Mouse (Mus musculus): ENCODE measurements around the gene Rplp1.

GRCm38 (mm10) chr9:61889855-61890254, 24.5 kb downstream of the Rplp1 start:
- TF ChIP-seq POLR2A (IDR thresholded peaks at IDR 0.05; ENCODE audit: control insufficient read depth, extremely low read depth, insufficient read depth, low read length, poor library complexity) (no peak), CTCF (IDR thresholded peaks at IDR 0.05; ENCODE audit: borderline replicate concordance, control insufficient read depth, extremely low read depth, insufficient read depth, low read length, poor library complexity) (no peak)
